Mouse (Mus musculus): Measurements from ENCODE around the gene Galnt17. TPM values are rescaled to one million over a fixed set of nuclear protein-coding genes. Genes with fewer than 3 reads are reported as not detected.

Gene Galnt17
- 3.6 and 7.2 TPM in 2 replicates for polyA plus RNA-seq (2014; fragmentation: Nextera tagmentation; extraction: Ambion mirVana)

DNA sequence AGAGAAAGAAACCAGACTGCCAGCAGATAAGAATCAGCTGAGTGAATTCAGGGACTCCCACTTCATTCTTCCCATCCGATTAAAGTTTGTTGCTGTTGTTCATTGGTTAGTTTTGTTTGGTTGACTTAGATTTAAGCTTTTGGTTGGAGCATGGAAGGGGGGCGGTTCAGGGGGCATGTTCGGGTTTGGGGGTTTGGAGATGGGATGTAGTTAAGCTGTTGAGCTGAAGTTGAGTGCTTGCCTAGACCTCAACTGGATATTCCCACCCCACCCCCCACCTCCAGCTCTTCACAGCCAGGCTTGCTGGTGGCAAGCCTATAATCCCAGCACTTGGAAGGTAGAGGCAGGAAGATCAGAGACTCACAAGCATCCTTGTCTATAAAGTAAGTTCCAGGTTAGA, at the start of gene Galnt17:
Gene Galnt17 (minus strand): TSS at position 101 of the 400 bp plus-strand sequence.
- ATAC-seq = no peak
- H3K4me3 ChIP-seq (ENCODE audit: low read depth, low read length) = peak within 1 kb of the TSS; percentile 70
- peak within 1 kb of the TSS; percentile 88 for H3K4me2 ChIP-seq (ENCODE audit: low read length)
- 58% methylated on average over 3 of the region's 3 CpGs for WGBS
- peak within 1 kb of the TSS; percentile 86 for H3K27ac ChIP-seq (ENCODE audit: low read depth, low read length)
- no peaks in the 10 kb centered on the region for H3K36me3 ChIP-seq (ENCODE audit: control insufficient read depth, insufficient read depth, low read length)
- peaks cover 9% of the 10 kb centered on the region for H3K27me3 ChIP-seq (replicated peaks; ENCODE audit: control insufficient read depth, insufficient read depth, low read length)
- no peak for DNase-seq (ENCODE audit: low spot score)
- peak within 1 kb of the TSS; percentile 77 for H3K9ac ChIP-seq (ENCODE audit: low read length)
- no peaks in the 10 kb centered on the region for H3K9me3 ChIP-seq (replicated peaks; ENCODE audit: control insufficient read depth, low read length)
- peaks cover 3% of the 10 kb centered on the region; the same call in 1 of the 2 replicates for H3K4me1 ChIP-seq (ENCODE audit: control insufficient read depth, insufficient read depth, low read length)

DNA sequence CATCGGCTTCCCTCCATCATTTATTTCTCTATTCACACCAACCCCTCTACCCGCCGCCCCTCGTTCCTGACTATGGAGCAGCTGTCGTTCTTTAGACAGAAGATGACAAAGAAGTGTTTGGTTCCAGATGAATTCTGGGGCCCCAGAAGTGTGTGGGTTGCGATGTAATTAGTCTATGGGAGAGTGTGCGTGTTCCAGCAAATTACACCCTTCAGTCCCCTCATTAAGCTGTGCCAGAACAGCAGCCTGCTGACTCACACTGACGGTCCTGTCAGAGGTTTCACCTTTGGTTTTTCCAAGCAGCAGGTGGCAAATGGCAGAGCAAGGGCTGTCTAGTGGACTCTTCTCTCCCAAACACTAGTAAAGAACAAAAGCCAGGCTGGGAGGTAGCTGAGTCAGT, 26.2 kb upstream of the Galnt17 start:
- ATAC-seq (no peak), DNase-seq (ENCODE audit: low spot score) (peak; percentile 19)
- H3K9ac ChIP-seq (ENCODE audit: low read length) = no peak overlapping the region
- H3K4me2 ChIP-seq (ENCODE audit: low read length) = no peak overlapping the region
- H3K36me3 ChIP-seq (ENCODE audit: control insufficient read depth, insufficient read depth, low read length) = no peaks in the 10 kb centered on the region
- no peaks in the 10 kb centered on the region for H3K9me3 ChIP-seq (replicated peaks; ENCODE audit: control insufficient read depth, low read length)
- H3K4me3 ChIP-seq (ENCODE audit: low read depth, low read length) = no peak overlapping the region
- WGBS = 21% methylated on average over 8 of the region's 8 CpGs
- H3K27ac ChIP-seq (ENCODE audit: low read depth, low read length) = no peak overlapping the region
- H3K4me1 ChIP-seq (ENCODE audit: control insufficient read depth, insufficient read depth, low read length) = no peaks in the 10 kb centered on the region
- no peaks in the 10 kb centered on the region for H3K27me3 ChIP-seq (replicated peaks; ENCODE audit: control insufficient read depth, insufficient read depth, low read length)

DNA sequence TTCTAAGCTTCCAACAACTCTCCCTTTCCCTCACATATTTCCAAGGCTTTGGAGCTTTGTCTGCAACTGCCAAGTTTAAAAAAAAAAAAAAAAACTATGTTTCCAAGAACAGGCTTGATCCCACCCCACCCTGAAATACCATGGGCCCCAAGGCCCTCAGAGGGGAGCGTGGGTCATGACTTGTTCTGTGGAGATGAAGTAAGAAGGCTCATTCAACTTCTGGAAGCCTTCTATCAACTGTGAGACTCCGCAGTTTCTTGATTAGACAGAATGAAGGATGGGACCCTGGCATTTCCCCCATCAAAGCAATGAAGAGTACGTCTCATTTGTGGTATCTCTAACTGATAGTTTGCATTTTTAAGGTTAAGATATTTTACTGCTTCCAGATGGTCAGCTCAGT, 13.0 kb upstream of the Galnt17 start:
- Histone ChIP-seq H3K27me3 (replicated peaks; ENCODE audit: control insufficient read depth, insufficient read depth, low read length) (no peaks in the 10 kb centered on the region), H3K4me2 (ENCODE audit: low read length) (no peak overlapping the region), H3K9ac (ENCODE audit: low read length) (no peak overlapping the region), H3K4me3 (ENCODE audit: low read depth, low read length) (no peak overlapping the region), H3K4me1 (ENCODE audit: control insufficient read depth, insufficient read depth, low read length) (no peaks in the 10 kb centered on the region), H3K27ac (ENCODE audit: low read depth, low read length) (no peak overlapping the region), H3K9me3 (replicated peaks; ENCODE audit: control insufficient read depth, low read length) (no peaks in the 10 kb centered on the region), H3K36me3 (ENCODE audit: control insufficient read depth, insufficient read depth, low read length) (no peaks in the 10 kb centered on the region)
- DNase-seq (ENCODE audit: low spot score) = no peak
- ATAC-seq = no peak
- 85% methylated on average over 3 of the region's 3 CpGs for WGBS

DNA sequence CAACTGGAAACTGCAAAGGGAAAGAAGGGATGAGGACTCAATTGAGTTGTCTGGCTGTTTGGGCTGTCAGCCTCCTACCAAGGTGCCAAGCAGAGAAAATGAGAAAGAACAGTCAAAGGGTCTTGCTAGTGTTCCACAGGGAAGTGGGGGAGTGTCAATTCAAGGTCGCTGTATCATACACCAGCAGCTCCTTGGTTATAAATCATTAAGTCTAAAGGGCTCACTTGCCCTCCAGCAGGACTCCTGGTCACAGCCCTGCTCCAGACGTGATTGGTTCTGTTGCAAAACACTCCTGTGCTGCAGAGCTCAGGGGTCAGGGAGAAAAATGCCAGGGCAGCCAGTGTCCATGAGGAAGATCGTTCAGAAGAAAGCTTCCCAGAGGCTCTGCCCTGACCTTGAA, 11.3 kb upstream of the Galnt17 start:
- Histone ChIP-seq H3K9me3 (replicated peaks; ENCODE audit: control insufficient read depth, low read length) (no peaks in the 10 kb centered on the region), H3K27ac (ENCODE audit: low read depth, low read length) (no peak overlapping the region), H3K27me3 (replicated peaks; ENCODE audit: control insufficient read depth, insufficient read depth, low read length) (no peaks in the 10 kb centered on the region), H3K4me3 (ENCODE audit: low read depth, low read length) (no peak overlapping the region), H3K9ac (ENCODE audit: low read length) (no peak overlapping the region), H3K4me1 (ENCODE audit: control insufficient read depth, insufficient read depth, low read length) (no peaks in the 10 kb centered on the region), H3K36me3 (ENCODE audit: control insufficient read depth, insufficient read depth, low read length) (no peaks in the 10 kb centered on the region), H3K4me2 (ENCODE audit: low read length) (no peak overlapping the region)
- 53% methylated on average over 3 of the region's 3 CpGs for WGBS
- ATAC-seq (no peak), DNase-seq (ENCODE audit: low spot score) (no peak)

- Histone ChIP-seq H3K9me3 (replicated peaks; ENCODE audit: control insufficient read depth, low read length) (no peaks in the 10 kb centered on the region), H3K9ac (ENCODE audit: low read length) (no peak overlapping the region), H3K36me3 (ENCODE audit: control insufficient read depth, insufficient read depth, low read length) (no peaks in the 10 kb centered on the region), H3K27ac (ENCODE audit: low read depth, low read length) (no peak overlapping the region), H3K4me2 (ENCODE audit: low read length) (no peak overlapping the region), H3K4me3 (ENCODE audit: low read depth, low read length) (no peak overlapping the region), H3K27me3 (replicated peaks; ENCODE audit: control insufficient read depth, insufficient read depth, low read length) (no peaks in the 10 kb centered on the region), H3K4me1 (ENCODE audit: control insufficient read depth, insufficient read depth, low read length) (no peaks in the 10 kb centered on the region)
- 47% methylated on average over 2 of the region's 2 CpGs for WGBS
- DNase-seq (ENCODE audit: low spot score) (no peak), ATAC-seq (no peak)
Observed at GRCm38 (mm10) chr5:131319141-131319540, 10.8 kb upstream of the Galnt17 start.

GRCm38 (mm10) chr5:131315016-131315415, 6.7 kb upstream of the Galnt17 start:
- 78% methylated on average over 4 of the region's 4 CpGs for WGBS
- H3K27me3 ChIP-seq (replicated peaks; ENCODE audit: control insufficient read depth, insufficient read depth, low read length) = no peaks in the 10 kb centered on the region
- DNase-seq (ENCODE audit: low spot score) = no peak
- H3K4me2 ChIP-seq (ENCODE audit: low read length) = no peak overlapping the region
- H3K27ac ChIP-seq (ENCODE audit: low read depth, low read length) = no peak overlapping the region
- no peaks in the 10 kb centered on the region for H3K9me3 ChIP-seq (replicated peaks; ENCODE audit: control insufficient read depth, low read length)
- no peaks in the 10 kb centered on the region for H3K36me3 ChIP-seq (ENCODE audit: control insufficient read depth, insufficient read depth, low read length)
- ATAC-seq = no peak
- H3K4me3 ChIP-seq (ENCODE audit: low read depth, low read length) = no peak overlapping the region
- no peak overlapping the region for H3K9ac ChIP-seq (ENCODE audit: low read length)
- H3K4me1 ChIP-seq (ENCODE audit: control insufficient read depth, insufficient read depth, low read length) = no peaks in the 10 kb centered on the region

DNA sequence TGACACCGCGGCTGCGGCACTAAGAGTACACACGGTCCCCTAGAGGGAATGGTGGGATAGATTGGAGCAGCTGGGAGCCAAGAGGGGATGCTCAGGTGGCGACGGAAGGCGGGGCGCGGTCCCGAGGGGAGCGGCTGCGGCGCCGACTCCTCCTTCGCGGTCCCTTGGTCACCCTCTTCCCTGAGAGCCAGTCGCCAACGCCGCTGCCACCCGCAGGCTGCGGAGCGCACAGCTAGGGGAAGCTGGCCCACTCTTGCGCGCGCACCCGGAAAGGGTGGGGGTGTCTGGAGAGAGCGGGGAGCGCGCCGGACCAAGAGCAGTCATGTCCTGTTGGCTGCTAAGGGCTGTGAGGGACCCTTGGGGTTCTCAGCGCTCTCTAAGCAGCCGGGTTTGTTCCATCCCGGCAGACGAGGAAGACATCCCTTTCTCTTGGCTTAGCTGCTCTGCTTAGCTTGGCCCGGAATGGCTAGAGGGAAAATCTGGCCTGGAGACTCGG, 593 bp downstream of the Galnt17 start:
- Histone ChIP-seq H3K9ac (ENCODE audit: low read length) (peak overlapping the region; percentile 77), H3K9me3 (replicated peaks; ENCODE audit: control insufficient read depth, low read length) (no peaks in the 10 kb centered on the region), H3K4me1 (ENCODE audit: control insufficient read depth, insufficient read depth, low read length) (peaks cover 3% of the 10 kb centered on the region; the same call in 1 of the 2 replicates), H3K4me3 (ENCODE audit: low read depth, low read length) (peak overlapping the region; percentile 70), H3K27ac (ENCODE audit: low read depth, low read length) (peak overlapping the region; percentile 86), H3K27me3 (replicated peaks; ENCODE audit: control insufficient read depth, insufficient read depth, low read length) (peaks cover 9% of the 10 kb centered on the region), H3K36me3 (ENCODE audit: control insufficient read depth, insufficient read depth, low read length) (no peaks in the 10 kb centered on the region), H3K4me2 (ENCODE audit: low read length) (peak overlapping the region; percentile 88)
- DNase-seq (ENCODE audit: low spot score) = peak; percentile 90
- ATAC-seq = peak; percentile 93
- WGBS = under 1% methylated on average over 36 of the region's 36 CpGs

- Histone ChIP-seq H3K9me3 (replicated peaks; ENCODE audit: control insufficient read depth, low read length) (no peaks in the 10 kb centered on the region), H3K27ac (ENCODE audit: low read depth, low read length) (peak overlapping the region; percentile 86), H3K27me3 (replicated peaks; ENCODE audit: control insufficient read depth, insufficient read depth, low read length) (peaks cover 9% of the 10 kb centered on the region), H3K4me2 (ENCODE audit: low read length) (peak overlapping the region; percentile 88), H3K9ac (ENCODE audit: low read length) (peak overlapping the region; percentile 77), H3K4me3 (ENCODE audit: low read depth, low read length) (peak overlapping the region; percentile 70), H3K4me1 (ENCODE audit: control insufficient read depth, insufficient read depth, low read length) (peaks cover 3% of the 10 kb centered on the region; the same call in 1 of the 2 replicates), H3K36me3 (ENCODE audit: control insufficient read depth, insufficient read depth, low read length) (no peaks in the 10 kb centered on the region)
- ATAC-seq (peak; percentile 60), DNase-seq (ENCODE audit: low spot score) (peak; percentile 54)
- WGBS = under 1% methylated on average over 64 of the region's 64 CpGs
Observed at GRCm38 (mm10) chr5:131306908-131307655, 1.2 kb downstream of the Galnt17 start.

DNA sequence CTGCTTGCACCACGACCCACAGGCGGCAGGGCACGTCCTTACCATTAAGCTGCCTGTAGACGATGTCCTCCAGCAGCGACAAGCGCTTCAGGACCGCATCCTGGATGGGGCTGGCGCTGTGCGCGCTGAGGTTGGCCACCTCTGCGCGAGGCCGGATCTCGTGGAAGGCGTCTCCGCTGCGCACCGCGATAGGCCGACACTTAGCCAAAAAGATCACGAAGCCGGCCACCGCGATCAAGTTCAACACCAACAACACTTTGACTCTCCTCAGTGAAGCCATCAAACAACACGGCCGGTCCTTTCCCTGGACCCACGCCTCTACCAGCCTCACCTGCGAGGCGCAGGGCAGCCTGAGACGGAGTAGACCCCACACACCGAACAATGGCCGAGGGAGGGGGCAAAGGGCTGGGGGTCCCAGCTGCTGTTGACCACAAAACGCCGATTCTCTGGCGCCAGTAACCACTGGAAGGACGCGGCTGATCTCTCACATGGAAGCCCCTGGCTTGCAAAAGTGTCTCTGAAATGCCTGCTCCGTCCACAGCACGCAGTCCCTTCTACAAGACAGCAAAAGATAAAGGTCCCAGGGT, 1.9 kb downstream of the Galnt17 start:
- Histone ChIP-seq H3K9me3 (replicated peaks; ENCODE audit: control insufficient read depth, low read length) (no peaks in the 10 kb centered on the region), H3K9ac (ENCODE audit: low read length) (peak overlapping the region; percentile 77), H3K4me1 (ENCODE audit: control insufficient read depth, insufficient read depth, low read length) (peaks cover 3% of the 10 kb centered on the region; the same call in 1 of the 2 replicates), H3K27ac (ENCODE audit: low read depth, low read length) (0 out of 2 replicates have a peak overlapping the region, but pooled peaks have one; percentile 86), H3K4me2 (ENCODE audit: low read length) (peak overlapping the region; percentile 88), H3K4me3 (ENCODE audit: low read depth, low read length) (peak overlapping the region; percentile 70), H3K27me3 (replicated peaks; ENCODE audit: control insufficient read depth, insufficient read depth, low read length) (peaks cover 9% of the 10 kb centered on the region), H3K36me3 (ENCODE audit: control insufficient read depth, insufficient read depth, low read length) (no peaks in the 10 kb centered on the region)
- under 1% methylated on average over 39 of the region's 39 CpGs for WGBS
- DNase-seq (ENCODE audit: low spot score) (peak; percentile 23), ATAC-seq (0 out of 2 replicates have a peak, but pooled peaks have one; percentile 3)
